Mouse (Mus musculus) intestine, embryonic 14.5 days (tissue): ENCODE data around the gene Nr2c1. TPM values are rescaled to one million over a fixed set of nuclear protein-coding genes. Genes with fewer than 3 reads are reported as not detected.

Source experiments
- ATAC-seq: fragments of 200-750 bp; cut with Nextera tagmentation; replicated peaks from 2 replicates; pipeline ENCODE4 v1.8.0; 2017; ENCODE audit warnings: low read depth, moderate number of reproducible peaks, moderate TSS enrichment, moderate library complexity; ENCODE audit not compliant: low FRiP score, low TSS enrichment
- DNase-seq: peaks from one replicate; pipeline ENCODE4 v3.0.0-alpha.2; 2018; ENCODE audit warnings: low spot score
- H3K27ac ChIP-seq: fragments of 300-500 bp; sonication (generic); 2 replicates; pipeline ENCODE4 v1.5.1; 2014; ENCODE audit warnings: low read depth, mild to moderate bottlenecking, control low read depth
- H3K27me3 ChIP-seq: fragments of 300-500 bp; sonication (generic); replicated peaks from 2 replicates; pipeline ENCODE4 v1.6.1; 2014; ENCODE audit warnings: low read length, control low read depth; ENCODE audit not compliant: control insufficient read depth, insufficient read depth
- H3K36me3 ChIP-seq: fragments of 300-500 bp; sonication (generic); 2 replicates; pipeline ENCODE4 v1.6.1; 2014; ENCODE audit warnings: low read length, control low read depth; ENCODE audit not compliant: control insufficient read depth, insufficient read depth
- H3K4me1 ChIP-seq: fragments of 300-500 bp; sonication (generic); replicated peaks from 2 replicates; pipeline ENCODE4 v1.6.1; 2014; ENCODE audit warnings: low read length, control low read depth, mixed read lengths; ENCODE audit not compliant: control insufficient read depth, insufficient read depth
- H3K4me2 ChIP-seq: fragments of 300-500 bp; sonication (generic); 2 replicates; pipeline ENCODE4 v1.6.1; 2014; ENCODE audit warnings: low read length
- H3K4me3 ChIP-seq: fragments of 300-500 bp; sonication (generic); 2 replicates; pipeline ENCODE4 v1.5.1; 2014; ENCODE audit warnings: low read depth, low read length, control low read depth, mixed read lengths
- H3K9ac ChIP-seq: fragments of 300-500 bp; sonication (generic); 2 replicates; pipeline ENCODE4 v1.6.1; 2014; ENCODE audit warnings: mild to moderate bottlenecking, low read length
- H3K9me3 ChIP-seq: fragments of 300-500 bp; sonication (generic); 2 replicates; pipeline ENCODE4 v1.6.1; 2016; ENCODE audit warnings: low read length, control low read depth; ENCODE audit not compliant: control insufficient read depth
- WGBS: fragments of 180-500 bp; shearing (Covaris S2); extraction: QIAGEN DNeasy Blood & Tissue Kit; methylation state at CpG from one replicate; pipeline ENCODE4 v1.1.7; 2014; 5-methylcytosine and 5-hydroxymethylcytosine counted together
- polyA plus RNA-seq: library from polyadenylated mRNA; unstranded; fragments of >200 nt; fragmentation: Nextera tagmentation; extraction: Ambion mirVana; gene quantifications from 2 replicates; pipeline ENCODE4 v1.2.1, GENCODE M21; 2014

Nr2c1 gene
- polyA plus RNA-seq, 1 experiment from 2014 or later = 10.7 TPM

DNA sequence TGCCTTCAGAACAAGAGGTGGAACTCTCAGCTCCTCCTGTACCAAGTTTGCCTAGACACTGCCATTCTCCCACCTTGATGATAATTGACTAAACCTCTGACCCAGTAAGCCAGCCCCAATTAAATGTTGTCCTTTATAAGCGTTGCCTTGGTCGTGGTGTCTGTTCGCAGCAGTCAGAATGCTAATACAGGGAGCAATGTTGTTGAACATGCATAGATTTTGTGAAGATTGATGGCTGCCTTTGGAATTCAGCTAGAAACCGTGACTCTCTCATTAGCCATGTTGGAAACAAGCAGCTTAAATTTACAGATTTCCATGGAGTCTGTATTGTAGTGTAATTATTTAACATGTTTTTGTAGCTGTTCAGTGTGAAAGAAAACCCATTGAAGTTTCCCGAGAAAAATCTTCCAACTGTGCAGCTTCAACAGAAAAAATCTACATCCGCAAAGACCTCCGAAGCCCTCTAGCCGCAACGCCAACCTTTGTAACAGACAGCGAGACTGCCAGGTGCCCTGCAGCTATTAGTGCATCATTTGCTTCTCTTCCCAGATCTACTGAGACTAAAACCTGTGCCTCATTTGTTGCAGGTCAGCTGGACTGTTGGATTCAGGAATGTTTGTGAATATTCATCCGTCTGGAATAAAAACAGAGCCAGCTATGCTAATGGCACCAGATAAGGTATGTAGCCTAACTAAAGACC, 19.4 kb downstream of the Nr2c1 start:
- WGBS = 93% methylated on average over 11 of the region's 11 CpGs
- no peak overlapping the region for H3K4me3 ChIP-seq
- DNase-seq = no peak
- no peak overlapping the region for H3K4me2 ChIP-seq
- peaks cover 87% of the 10 kb centered on the region for H3K36me3 ChIP-seq
- no peaks in the 10 kb centered on the region; the same call in 1 of the 2 replicates for H3K4me1 ChIP-seq
- peaks cover 8% of the 10 kb centered on the region for H3K9me3 ChIP-seq
- no peak overlapping the region for H3K9ac ChIP-seq
- H3K27me3 ChIP-seq = no peaks in the 10 kb centered on the region
- H3K27ac ChIP-seq = no peak overlapping the region
- ATAC-seq = no peak

DNA sequence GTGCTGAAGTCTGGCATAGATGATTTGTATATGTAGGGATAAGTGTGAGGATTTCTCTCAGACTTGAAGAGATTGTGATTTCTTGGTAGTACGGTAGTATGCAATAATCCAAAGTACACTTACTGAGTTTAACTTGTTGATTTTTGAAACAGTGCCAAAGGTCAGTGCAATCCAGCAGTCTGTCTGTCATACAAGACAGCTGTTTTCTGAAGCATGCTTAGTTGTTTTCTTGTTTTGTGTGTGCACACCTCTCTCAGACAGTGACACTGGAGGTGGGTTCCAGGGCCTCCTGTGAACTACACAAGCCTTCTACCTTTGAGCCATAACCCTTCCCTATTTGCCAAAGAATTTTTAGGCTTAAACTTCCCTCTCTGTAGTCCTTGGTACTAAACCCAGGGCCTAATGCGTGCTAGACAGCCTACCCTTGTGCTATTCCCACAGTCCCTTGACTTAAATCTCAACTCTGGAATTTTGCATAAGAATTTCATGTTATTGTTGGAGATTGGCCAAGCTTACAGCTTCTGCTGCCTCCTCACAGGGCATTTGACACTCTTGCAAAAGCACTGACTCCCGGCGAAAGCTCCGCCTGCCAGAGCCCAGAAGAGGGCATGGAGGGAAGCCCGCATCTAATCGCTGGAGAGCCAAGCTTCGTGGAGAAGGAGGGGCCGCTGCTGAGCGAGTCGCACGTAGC, 23.8 kb downstream of the Nr2c1 start:
- H3K27ac ChIP-seq = 0 out of 2 replicates have a peak overlapping the region, but pooled peaks have one; percentile 7
- H3K9ac ChIP-seq = no peak overlapping the region
- 55% methylated on average over 12 of the region's 12 CpGs for WGBS

DNA sequence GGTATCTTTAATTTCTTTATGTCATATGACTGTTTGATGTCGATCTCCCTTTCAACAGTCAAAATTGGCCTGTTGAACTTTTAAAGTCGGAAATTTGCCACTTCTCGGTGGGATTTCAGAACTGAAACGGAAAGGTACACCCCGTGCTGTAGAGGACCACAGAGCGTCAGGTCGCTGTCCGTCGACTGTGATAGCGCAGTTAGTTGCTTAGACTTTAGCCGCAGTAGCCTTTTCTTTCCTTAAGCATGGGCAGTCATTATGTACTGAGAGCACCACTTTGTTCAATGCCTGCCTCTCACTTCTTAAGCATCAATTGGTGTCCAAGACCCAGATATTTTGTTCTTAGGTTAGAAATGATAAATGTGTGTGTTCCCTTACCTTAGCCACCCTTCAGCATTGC, 24.3 kb downstream of the Nr2c1 start:
- Histone ChIP-seq H3K9ac (no peak overlapping the region), H3K4me3 (no peak overlapping the region), H3K4me1 (no peaks in the 10 kb centered on the region; the same call in 1 of the 2 replicates), H3K27ac (0 out of 2 replicates have a peak overlapping the region, but pooled peaks have one; percentile 2), H3K4me2 (no peak overlapping the region), H3K36me3 (peaks cover 86% of the 10 kb centered on the region), H3K27me3 (no peaks in the 10 kb centered on the region), H3K9me3 (peaks cover 8% of the 10 kb centered on the region)
- WGBS = 82% methylated on average over 11 of the region's 11 CpGs
- ATAC-seq (no peak), DNase-seq (no peak)

More for the DNA sequence above, 23.8 kb downstream of the Nr2c1 start:
- Histone ChIP-seq H3K4me3 (no peak overlapping the region), H3K27me3 (no peaks in the 10 kb centered on the region), H3K4me2 (no peak overlapping the region), H3K9me3 (peaks cover 8% of the 10 kb centered on the region), H3K4me1 (no peaks in the 10 kb centered on the region; the same call in 1 of the 2 replicates), H3K36me3 (peaks cover 89% of the 10 kb centered on the region)
- DNase-seq (no peak), ATAC-seq (no peak)

DNA sequence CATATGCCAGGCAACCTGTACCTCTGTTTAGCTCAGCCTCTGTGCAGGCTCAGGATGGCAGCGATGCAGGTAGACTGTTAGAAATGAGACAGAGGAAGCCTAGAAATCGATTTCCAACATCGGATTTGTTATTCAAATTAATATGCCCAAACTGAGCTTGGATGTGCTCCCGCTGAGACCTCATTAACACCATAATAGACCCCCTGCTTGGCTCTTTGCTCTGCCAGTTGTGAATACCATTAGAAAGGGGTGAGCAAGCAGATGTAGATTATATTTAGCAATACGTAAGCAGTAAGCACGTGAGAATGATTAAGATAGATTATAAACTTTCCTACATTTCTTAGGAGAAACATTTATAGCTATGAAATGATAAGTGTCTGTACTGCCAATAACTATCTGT, 24.9 kb downstream of the Nr2c1 start:
- no peak overlapping the region for H3K27ac ChIP-seq
- ATAC-seq = no peak
- no peak for DNase-seq
- H3K9ac ChIP-seq = no peak overlapping the region
- peaks cover 80% of the 10 kb centered on the region for H3K36me3 ChIP-seq
- H3K9me3 ChIP-seq = peaks cover 8% of the 10 kb centered on the region
- no peaks in the 10 kb centered on the region for H3K27me3 ChIP-seq
- H3K4me1 ChIP-seq = no peaks in the 10 kb centered on the region; the same call in 1 of the 2 replicates
- no peak overlapping the region for H3K4me2 ChIP-seq
- no peak overlapping the region for H3K4me3 ChIP-seq
- 85% methylated on average over 6 of the region's 6 CpGs for WGBS

DNA sequence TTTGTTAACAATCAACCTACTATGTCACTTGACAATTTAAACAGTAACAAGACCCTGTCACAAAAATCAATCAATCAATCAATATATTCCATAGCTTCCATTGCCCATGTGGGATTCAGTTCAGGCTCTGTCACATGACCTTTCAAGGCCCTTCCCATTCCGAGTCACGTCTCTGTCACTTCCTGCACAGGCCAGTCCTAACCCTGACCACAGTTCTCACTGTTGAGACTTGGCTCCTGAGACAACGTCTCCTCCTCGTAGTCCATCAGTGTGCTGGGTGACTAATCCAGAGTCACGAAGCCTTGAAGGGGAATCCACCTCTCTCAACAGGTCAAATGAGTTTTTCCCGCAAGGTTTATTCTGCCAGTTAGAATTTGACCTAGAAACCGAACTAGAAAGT, 26.8 kb downstream of the Nr2c1 start:
- 82% methylated on average over 7 of the region's 7 CpGs for WGBS
- DNase-seq (no peak), ATAC-seq (no peak)
- no peak overlapping the region for H3K27ac ChIP-seq
- H3K9me3 ChIP-seq = peaks cover 6% of the 10 kb centered on the region
- no peak overlapping the region for H3K4me2 ChIP-seq
- no peak overlapping the region for H3K4me3 ChIP-seq
- peaks cover 64% of the 10 kb centered on the region for H3K36me3 ChIP-seq
- H3K9ac ChIP-seq = no peak overlapping the region
- no peaks in the 10 kb centered on the region for H3K27me3 ChIP-seq
- no peaks in the 10 kb centered on the region; the same call in 1 of the 2 replicates for H3K4me1 ChIP-seq

DNA sequence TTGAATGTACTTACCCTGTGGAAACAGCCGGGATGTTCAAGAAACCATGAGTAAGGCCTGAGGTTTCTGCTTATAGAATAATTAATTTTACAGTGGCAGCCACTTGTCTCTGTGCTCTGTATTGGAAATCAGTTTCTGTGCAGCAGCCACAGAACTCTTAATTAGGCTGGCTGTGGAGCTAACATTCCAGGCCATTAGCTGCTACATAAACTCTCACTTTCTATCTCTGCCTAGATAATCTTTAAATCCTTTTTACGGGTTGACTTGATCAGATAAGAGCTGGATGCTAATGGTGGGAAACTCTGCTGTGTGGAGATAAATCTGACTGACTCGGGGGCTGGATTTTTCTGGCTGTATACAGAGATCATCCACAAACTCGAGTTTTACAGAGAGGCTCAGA, 35.4 kb downstream of the Nr2c1 start:
- Histone ChIP-seq H3K36me3 (peaks cover 56% of the 10 kb centered on the region), H3K27ac (no peak overlapping the region), H3K9ac (no peak overlapping the region), H3K4me1 (no peaks in the 10 kb centered on the region), H3K4me2 (no peak overlapping the region), H3K9me3 (no peaks in the 10 kb centered on the region), H3K4me3 (no peak overlapping the region), H3K27me3 (no peaks in the 10 kb centered on the region)
- 41% methylated on average over 4 of the region's 4 CpGs for WGBS
- DNase-seq (no peak), ATAC-seq (no peak)

DNA sequence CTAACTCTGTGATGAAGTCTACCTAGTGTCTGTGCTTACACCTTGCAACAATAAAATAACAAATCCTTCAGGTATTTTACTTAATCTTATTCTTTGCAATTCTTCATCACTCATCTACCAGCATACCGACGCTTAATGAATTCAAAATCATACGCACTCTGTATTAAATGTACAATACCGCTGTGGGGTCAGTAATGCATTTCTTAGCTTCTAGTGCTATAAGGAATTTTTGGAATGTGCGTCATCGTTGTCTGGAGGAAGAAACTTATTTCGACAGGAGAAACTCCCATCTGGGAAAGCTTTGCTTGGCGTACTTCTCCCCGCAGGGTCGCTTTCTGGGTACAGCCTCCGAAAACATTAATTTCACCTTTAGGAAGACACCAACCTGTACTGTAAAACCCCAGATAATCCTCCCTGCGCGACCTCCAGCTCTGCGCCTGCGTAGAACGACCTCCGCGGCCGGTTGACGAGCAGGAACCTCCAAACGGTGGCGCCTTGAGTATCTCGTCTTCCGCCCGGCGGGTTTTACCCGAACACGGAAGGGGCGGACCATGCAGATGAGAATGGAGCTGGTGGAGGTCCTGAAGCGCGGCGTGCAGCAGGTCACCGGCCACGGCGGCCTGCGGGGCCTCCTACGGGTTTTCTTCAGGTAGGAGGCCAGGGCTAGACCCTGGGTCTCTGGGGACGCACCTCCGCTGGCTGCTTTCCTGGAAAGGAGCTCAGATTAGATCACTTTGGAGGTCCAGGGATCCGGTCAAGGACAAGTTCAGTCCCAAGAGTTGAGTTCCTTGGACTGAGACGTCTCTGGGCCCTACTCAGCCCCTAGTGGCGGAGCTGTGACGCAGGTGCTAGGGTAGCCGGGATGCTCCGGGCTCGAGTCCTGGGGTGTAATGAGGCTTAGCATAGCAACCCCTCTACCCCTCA, 50.9 kb downstream of the Nr2c1 start, which contains the start of gene Ndufa12:
TSS of gene Ndufa12 (plus strand) at position 239 of the 924 bp plus-strand sequence.
- Histone ChIP-seq H3K4me1 (peaks cover 3% of the 10 kb centered on the region; the same call in 1 of the 2 replicates), H3K4me2 (peak within 1 kb of the TSS; percentile 85), H3K27me3 (no peaks in the 10 kb centered on the region), H3K36me3 (peaks cover 34% of the 10 kb centered on the region), H3K27ac (peak within 1 kb of the TSS; percentile 64), H3K9ac (peak within 1 kb of the TSS; percentile 63), H3K9me3 (no peaks in the 10 kb centered on the region), H3K4me3 (peak within 1 kb of the TSS; percentile 77)
- WGBS = under 1% methylated on average over 46 of the region's 46 CpGs
- peak; percentile 96 for ATAC-seq
- DNase-seq = peak; percentile 98

DNA sequence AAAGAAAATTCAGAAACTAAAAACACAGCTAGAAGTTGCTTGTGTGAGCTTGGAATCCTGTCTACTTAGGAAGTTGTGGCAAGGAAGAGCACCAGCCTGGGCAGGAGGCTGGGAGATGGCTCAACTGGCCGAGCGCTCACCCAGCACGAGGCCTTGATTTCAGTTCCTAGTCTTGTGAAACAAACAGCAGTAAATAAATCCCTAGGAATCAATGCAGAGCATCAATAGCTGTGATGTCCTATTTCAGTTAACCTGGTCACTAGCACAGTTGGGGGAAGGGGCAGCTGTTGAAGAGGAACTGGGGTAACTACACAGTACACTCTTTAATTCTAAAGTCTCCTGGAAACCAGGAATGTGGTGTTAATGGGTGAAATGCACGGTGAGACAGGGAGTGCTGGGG, 57.1 kb downstream of the Nr2c1 start:
- peaks cover 71% of the 10 kb centered on the region for H3K36me3 ChIP-seq
- H3K9ac ChIP-seq = no peak overlapping the region
- no peaks in the 10 kb centered on the region for H3K4me1 ChIP-seq
- no peak overlapping the region for H3K27ac ChIP-seq
- no peak overlapping the region for H3K4me2 ChIP-seq
- ATAC-seq (no peak), DNase-seq (no peak)
- no peaks in the 10 kb centered on the region for H3K27me3 ChIP-seq
- H3K4me3 ChIP-seq = no peak overlapping the region
- WGBS = 93% methylated on average over 4 of the region's 4 CpGs
- H3K9me3 ChIP-seq = no peaks in the 10 kb centered on the region
